Mouse (Mus musculus) intestine, embryonic 16.5 days (tissue): ENCODE results near the gene Clic1. TPM values are rescaled to one million over a fixed set of nuclear protein-coding genes. Genes with fewer than 3 reads are reported as not detected.

Experiments
- ATAC-seq: fragments of 200-750 bp; cut with Nextera tagmentation; 2 replicates; pipeline ENCODE4 v1.8.0; 2017; ENCODE audit warnings: moderate TSS enrichment, moderate library complexity
- H3K27ac ChIP-seq: fragments of 300-500 bp; sonication (generic); 2 replicates; pipeline ENCODE4 v1.5.1; 2014; ENCODE audit warnings: mild to moderate bottlenecking, low read length
- H3K27me3 ChIP-seq: fragments of 300-500 bp; sonication (generic); replicated peaks from 2 replicates; pipeline ENCODE4 v1.6.1; 2014; ENCODE audit warnings: low read length, control low read depth, mixed read lengths; ENCODE audit not compliant: control insufficient read depth, insufficient read depth
- H3K36me3 ChIP-seq: fragments of 300-500 bp; sonication (generic); 2 replicates; pipeline ENCODE4 v1.6.1; 2014; ENCODE audit warnings: low read length, control low read depth; ENCODE audit not compliant: control insufficient read depth, insufficient read depth
- H3K4me1 ChIP-seq: fragments of 300-500 bp; sonication (generic); 2 replicates; pipeline ENCODE4 v1.6.1; 2014; ENCODE audit warnings: low read length, control low read depth, mixed read lengths; ENCODE audit not compliant: control insufficient read depth, insufficient read depth
- H3K4me2 ChIP-seq: fragments of 300-500 bp; sonication (generic); 2 replicates; pipeline ENCODE4 v1.6.1; 2014; ENCODE audit warnings: low read depth, low read length, control low read depth
- H3K4me3 ChIP-seq: fragments of 300-500 bp; sonication (generic); 2 replicates; pipeline ENCODE4 v1.5.1; 2014; ENCODE audit warnings: mild to moderate bottlenecking, low read length
- H3K9ac ChIP-seq: fragments of 300-500 bp; sonication (generic); 2 replicates; pipeline ENCODE4 v1.6.1; 2014; ENCODE audit warnings: low read depth, low read length
- H3K9me3 ChIP-seq: fragments of 300-500 bp; sonication (generic); 2 replicates; pipeline ENCODE4 v1.6.1; 2016; ENCODE audit warnings: low read length, control low read depth; ENCODE audit not compliant: control insufficient read depth
- WGBS: fragments of 180-500 bp; shearing (Covaris S2); extraction: QIAGEN DNeasy Blood & Tissue Kit; methylation state at CpG from one replicate; pipeline ENCODE4 v1.1.7; 2014; 5-methylcytosine and 5-hydroxymethylcytosine counted together
- polyA plus RNA-seq: library from polyadenylated mRNA; unstranded; fragments of >200 nt; fragmentation: Nextera tagmentation; extraction: Ambion mirVana; gene quantifications from 2 replicates; pipeline ENCODE4 v1.2.1, GENCODE M21; 2015

The Clic1 gene
- polyA plus RNA-seq, 1 experiment from 2014 or later, result 416 TPM

- WGBS, result 97% methylated on average over 7 of the region's 7 CpGs
- Histone ChIP-seq H3K4me1 (peaks cover 12% of the 10 kb centered on the region), H3K36me3 (peaks cover 40% of the 10 kb centered on the region), H3K9me3 (no peaks in the 10 kb centered on the region), H3K4me2 (no peak overlapping the region), H3K27me3 (no peaks in the 10 kb centered on the region), H3K9ac (no peak overlapping the region), H3K4me3 (no peak overlapping the region), H3K27ac (no peak overlapping the region)
- ATAC-seq, result no peak
Observed at GRCm38 (mm10) chr17:35007387-35007991, 42.3 kb upstream of the Clic1 start.

DNA sequence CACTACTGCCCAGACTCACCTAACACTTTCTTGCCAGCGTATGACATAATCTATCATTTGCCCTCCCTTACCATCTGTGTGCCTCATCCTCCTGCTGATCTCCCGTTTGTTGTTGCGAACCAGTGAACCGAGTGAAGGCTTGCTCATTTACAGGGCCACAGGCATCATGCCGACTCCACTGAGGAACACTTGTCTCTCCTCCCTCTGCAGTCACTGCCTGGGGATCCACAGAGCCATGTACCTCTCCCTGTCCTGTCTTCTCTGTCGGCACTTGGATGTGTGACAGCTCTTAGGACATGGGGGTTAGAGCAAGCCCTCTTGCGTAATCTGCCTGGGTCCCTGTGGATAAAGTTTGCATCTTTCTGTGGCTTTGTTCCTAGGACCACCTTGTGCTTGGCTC, 40.2 kb upstream of the Clic1 start:
- 92% methylated on average over 7 of the region's 7 CpGs for WGBS
- no peaks in the 10 kb centered on the region for H3K27me3 ChIP-seq
- H3K36me3 ChIP-seq, result peaks cover 45% of the 10 kb centered on the region
- no peak overlapping the region for H3K4me3 ChIP-seq
- H3K27ac ChIP-seq, result no peak overlapping the region
- no peaks in the 10 kb centered on the region for H3K9me3 ChIP-seq
- no peak overlapping the region for H3K4me2 ChIP-seq
- ATAC-seq, result no peak
- no peaks in the 10 kb centered on the region for H3K4me1 ChIP-seq
- no peak overlapping the region for H3K9ac ChIP-seq

DNA sequence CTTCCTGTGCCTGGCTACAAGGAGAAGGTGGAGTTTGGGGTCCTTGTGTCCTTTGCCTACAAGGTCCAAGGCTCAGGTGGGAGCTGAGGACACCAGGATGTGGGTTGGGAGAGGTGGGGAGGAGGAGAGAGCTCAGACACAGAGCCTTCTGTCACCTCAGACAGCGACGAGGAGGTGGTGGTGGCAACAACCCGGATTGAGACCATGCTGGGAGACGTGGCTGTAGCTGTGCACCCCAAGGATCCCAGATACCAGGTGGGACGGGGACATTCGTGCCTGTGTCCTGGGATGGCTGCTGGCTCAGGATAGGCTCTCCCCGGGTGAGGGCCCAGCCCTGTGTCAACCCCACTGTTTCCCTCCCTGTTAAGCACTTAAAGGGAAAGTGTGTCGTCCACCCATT, 38.3 kb upstream of the Clic1 start:
- H3K4me3 ChIP-seq, result no peak overlapping the region
- no peaks in the 10 kb centered on the region for H3K27me3 ChIP-seq
- H3K36me3 ChIP-seq, result peaks cover 49% of the 10 kb centered on the region
- no peak for ATAC-seq
- no peak overlapping the region for H3K27ac ChIP-seq
- no peaks in the 10 kb centered on the region for H3K9me3 ChIP-seq
- 93% methylated on average over 8 of the region's 8 CpGs for WGBS
- no peak overlapping the region for H3K4me2 ChIP-seq
- peaks cover 5% of the 10 kb centered on the region for H3K4me1 ChIP-seq
- no peak overlapping the region for H3K9ac ChIP-seq

- Histone ChIP-seq H3K4me2 (no peak overlapping the region), H3K36me3 (peaks cover 45% of the 10 kb centered on the region), H3K4me3 (no peak overlapping the region), H3K27ac (no peak overlapping the region), H3K9ac (no peak overlapping the region), H3K27me3 (no peaks in the 10 kb centered on the region), H3K4me1 (peaks cover 13% of the 10 kb centered on the region), H3K9me3 (no peaks in the 10 kb centered on the region)
- no peak for ATAC-seq
- 90% methylated on average over 13 of the region's 13 CpGs for WGBS
Observed at GRCm38 (mm10) chr17:35012430-35012829, 37.3 kb upstream of the Clic1 start.

- no peak overlapping the region for H3K4me3 ChIP-seq
- no peak for ATAC-seq
- H3K4me2 ChIP-seq, result no peak overlapping the region
- peaks cover 42% of the 10 kb centered on the region for H3K36me3 ChIP-seq
- no peaks in the 10 kb centered on the region for H3K9me3 ChIP-seq
- no peak overlapping the region for H3K9ac ChIP-seq
- WGBS, result 75% methylated on average over 6 of the region's 6 CpGs
- H3K4me1 ChIP-seq, result peaks cover 13% of the 10 kb centered on the region
- no peaks in the 10 kb centered on the region for H3K27me3 ChIP-seq
- H3K27ac ChIP-seq, result no peak overlapping the region
Observed at GRCm38 (mm10) chr17:35013221-35013620, 36.5 kb upstream of the Clic1 start.

GRCm38 (mm10) chr17:35015296-35015695, 34.5 kb upstream of the Clic1 start:
- Histone ChIP-seq H3K9me3 (no peaks in the 10 kb centered on the region), H3K36me3 (peaks cover 39% of the 10 kb centered on the region), H3K27me3 (no peaks in the 10 kb centered on the region), H3K4me2 (no peak overlapping the region), H3K27ac (no peak overlapping the region), H3K9ac (no peak overlapping the region), H3K4me1 (peaks cover 13% of the 10 kb centered on the region), H3K4me3 (no peak overlapping the region)
- no peak for ATAC-seq
- WGBS, result 88% methylated on average over 16 of the region's 16 CpGs

DNA sequence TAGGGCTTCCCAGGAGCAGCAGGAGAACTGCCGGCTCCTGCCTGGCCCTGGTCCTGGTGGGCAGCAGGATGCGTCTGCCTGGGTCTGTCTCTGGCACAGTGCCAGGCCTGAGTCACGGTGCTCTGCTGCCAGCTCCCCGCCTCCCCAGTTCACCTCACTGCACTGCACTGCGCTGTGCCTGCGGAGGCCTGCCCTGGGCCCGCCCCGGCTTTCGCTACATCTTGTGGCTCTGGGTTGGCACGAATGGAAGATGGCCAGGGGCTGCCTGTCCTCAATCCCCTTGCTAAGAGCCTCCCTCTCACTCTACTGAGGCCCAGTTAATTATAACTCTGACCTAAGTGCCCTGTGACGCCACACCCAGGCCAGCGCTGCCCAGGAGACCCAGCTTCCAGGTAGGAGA, 33.4 kb upstream of the Clic1 start, which contains the start of gene Vwa7:
Vwa7 (plus strand) TSS at position 204 of the 400 bp plus-strand sequence.
- WGBS, result 48% methylated on average over 12 of the region's 12 CpGs
- no peaks in the 10 kb centered on the region for H3K9me3 ChIP-seq
- no peak within 1 kb of the TSS for H3K4me3 ChIP-seq
- H3K9ac ChIP-seq, result peak within 1 kb of the TSS; percentile 42
- H3K36me3 ChIP-seq, result peaks cover 29% of the 10 kb centered on the region
- peak; percentile 47 for ATAC-seq
- no peak within 1 kb of the TSS for H3K27ac ChIP-seq
- H3K27me3 ChIP-seq, result no peaks in the 10 kb centered on the region
- H3K4me1 ChIP-seq, result peaks cover 17% of the 10 kb centered on the region
- no peak within 1 kb of the TSS for H3K4me2 ChIP-seq

- H3K9me3 ChIP-seq, result no peaks in the 10 kb centered on the region
- peak overlapping the region; percentile 42; the same call in 1 of the 2 replicates for H3K9ac ChIP-seq
- no peak overlapping the region for H3K4me3 ChIP-seq
- H3K4me2 ChIP-seq, result no peak overlapping the region
- peaks cover 24% of the 10 kb centered on the region for H3K4me1 ChIP-seq
- peaks cover 29% of the 10 kb centered on the region for H3K36me3 ChIP-seq
- no peak for ATAC-seq
- no peaks in the 10 kb centered on the region for H3K27me3 ChIP-seq
- H3K27ac ChIP-seq, result no peak overlapping the region
- WGBS, result 76% methylated on average over 10 of the region's 10 CpGs
Observed at GRCm38 (mm10) chr17:35016791-35017705, 32.7 kb upstream of the Clic1 start.

GRCm38 (mm10) chr17:35017706-35018030, 32.1 kb upstream of the Clic1 start:
- no peaks in the 10 kb centered on the region for H3K9me3 ChIP-seq
- no peak overlapping the region for H3K9ac ChIP-seq
- H3K4me2 ChIP-seq, result no peak overlapping the region
- peaks cover 23% of the 10 kb centered on the region for H3K36me3 ChIP-seq
- no peak overlapping the region for H3K27ac ChIP-seq
- H3K4me3 ChIP-seq, result no peak overlapping the region
- no peak for ATAC-seq
- 72% methylated on average over 14 of the region's 14 CpGs for WGBS
- H3K27me3 ChIP-seq, result no peaks in the 10 kb centered on the region
- peaks cover 26% of the 10 kb centered on the region for H3K4me1 ChIP-seq
